Mouse (Mus musculus): Measurements from ENCODE around the gene Ralbp1. TPM values are rescaled to one million over a fixed set of nuclear protein-coding genes. Genes with fewer than 3 reads are reported as not detected.

Ralbp1 gene
- total RNA-seq (2021), result 10 to 100 TPM; 21.6 to 23.8 TPM
- long read RNA-seq, experiment 1, transcript Ralbp1-201 (10 exons, 3,811 nt), result minor isoform, 15 of 39 reads
- long read RNA-seq, experiment 1, transcript Ralbp1-202 (10 exons, 3,799 nt), result major isoform, 16 of 39 reads
- long read RNA-seq, experiment 1, partial matches to known transcripts, result 4 of 39 reads
- long read RNA-seq, experiment 1, other reads (novel, unspliced or antisense), result 4 of 39 reads
- long read RNA-seq, experiment 2, transcript Ralbp1-202 (10 exons, 3,799 nt), result minor isoform, 6 of 38 reads
- long read RNA-seq, experiment 2, transcript Ralbp1-201 (10 exons, 3,811 nt), result major isoform, 25 of 38 reads
- long read RNA-seq, experiment 2, partial matches to known transcripts, result 3 of 38 reads
- long read RNA-seq, experiment 2, other reads (novel, unspliced or antisense), result 4 of 38 reads

DNA sequence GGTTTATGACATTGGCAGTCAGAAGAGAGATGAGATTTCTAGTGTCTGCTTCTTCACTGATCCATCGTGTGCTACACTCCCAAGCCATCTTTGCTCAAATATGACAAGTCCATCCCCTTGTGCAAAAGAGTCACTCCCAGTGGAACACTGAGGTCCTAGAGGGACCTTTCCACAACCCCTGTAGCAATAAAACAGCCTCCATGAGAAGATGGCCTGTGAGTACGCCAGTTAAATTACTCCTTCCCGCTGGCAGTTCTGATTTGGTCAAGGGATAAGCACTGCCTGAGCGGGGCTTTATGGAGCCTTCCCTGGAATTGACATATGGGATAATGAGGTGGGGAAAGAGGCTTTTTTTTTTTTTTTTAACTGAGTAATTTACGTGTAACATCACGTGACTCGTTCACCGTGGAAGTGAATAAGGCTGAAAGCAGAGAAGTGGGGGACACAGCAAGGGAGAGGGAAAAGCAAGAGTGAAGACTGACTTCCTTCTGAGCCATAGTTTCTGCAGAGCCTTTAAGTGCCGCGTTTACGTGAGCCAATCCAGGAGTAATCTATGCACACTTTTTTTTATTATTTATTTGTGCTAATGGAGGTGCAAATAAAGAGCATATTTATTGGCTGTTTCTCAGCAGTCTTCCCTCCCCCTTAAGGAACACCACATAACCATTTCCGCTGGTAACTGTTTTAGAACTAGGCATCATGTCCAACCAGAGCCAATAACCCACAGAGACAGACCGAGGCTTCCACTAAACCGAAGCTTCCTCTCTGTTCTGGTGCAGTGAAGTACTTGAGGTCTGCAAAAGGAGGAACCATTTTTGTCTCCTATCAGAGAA lies at the start of gene Ralbp1:
Ralbp1 (minus strand) TSS at position 102 of the 833 bp plus-strand sequence.
- peak within 1 kb of the TSS; percentile 99 for H3K27ac ChIP-seq
- no peak for DNase-seq
- no peak for TF ChIP-seq CTCF (IDR thresholded peaks at IDR 0.05)
- peak within 1 kb of the TSS; percentile 76 for H3K4me3 ChIP-seq
- intact Hi-C loops (cut with DNase I), result loop anchor here (1.0 kb wide), 1 partner anchor 65 kb away; the partner anchor contains the start of gene Twsg1

DNA sequence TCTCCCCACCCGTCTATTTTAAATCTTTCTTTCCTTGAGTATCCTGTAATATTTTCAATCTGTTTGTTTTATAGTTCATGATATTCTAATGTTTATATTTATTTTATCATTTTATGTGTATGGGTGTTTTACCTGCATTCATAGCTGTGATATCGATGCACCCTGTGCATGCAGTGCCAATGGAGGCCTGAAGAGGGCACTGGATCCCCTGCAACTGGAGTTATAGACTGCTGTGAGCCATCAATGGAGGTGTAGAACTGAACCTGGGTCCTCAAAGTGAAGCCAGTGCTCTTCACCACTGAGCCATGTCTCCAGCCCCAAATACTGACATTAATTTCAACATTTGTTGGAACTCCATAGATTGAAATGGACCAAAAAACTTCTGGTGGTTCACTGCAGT lies 48.1 kb upstream of the Ralbp1 start:
- no peak overlapping the region for H3K27ac ChIP-seq
- intact Hi-C loops (cut with DNase I), result no loop called here
- TF ChIP-seq CTCF (IDR thresholded peaks at IDR 0.05), result peak; percentile 52
- no peak overlapping the region for H3K4me3 ChIP-seq
- no peak for DNase-seq

DNA sequence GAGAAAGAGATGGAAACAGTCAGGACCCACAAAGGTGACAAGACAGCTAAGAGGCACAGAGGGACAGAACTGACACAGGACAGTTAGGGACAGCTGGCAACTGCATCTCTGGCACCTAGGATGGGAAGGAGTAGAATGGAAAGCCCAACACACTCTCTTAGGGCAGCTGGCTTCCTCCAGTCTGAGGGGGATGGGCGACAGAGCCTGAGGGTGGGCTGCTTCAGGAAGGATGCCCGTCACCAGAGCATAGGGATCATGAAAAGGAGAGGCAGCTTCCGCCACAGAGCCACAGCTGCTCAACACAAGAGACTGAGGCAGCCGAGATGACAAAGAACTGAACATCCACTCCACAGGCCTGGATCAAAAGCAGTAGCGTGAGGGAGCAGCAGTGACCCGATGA lies 45.9 kb upstream of the Ralbp1 start:
- no peak for TF ChIP-seq CTCF (IDR thresholded peaks at IDR 0.05)
- H3K27ac ChIP-seq, result peak overlapping the region; percentile 74
- H3K4me3 ChIP-seq, result no peak overlapping the region
- no peak for DNase-seq
- intact Hi-C loops (cut with DNase I), result no loop called here

DNA sequence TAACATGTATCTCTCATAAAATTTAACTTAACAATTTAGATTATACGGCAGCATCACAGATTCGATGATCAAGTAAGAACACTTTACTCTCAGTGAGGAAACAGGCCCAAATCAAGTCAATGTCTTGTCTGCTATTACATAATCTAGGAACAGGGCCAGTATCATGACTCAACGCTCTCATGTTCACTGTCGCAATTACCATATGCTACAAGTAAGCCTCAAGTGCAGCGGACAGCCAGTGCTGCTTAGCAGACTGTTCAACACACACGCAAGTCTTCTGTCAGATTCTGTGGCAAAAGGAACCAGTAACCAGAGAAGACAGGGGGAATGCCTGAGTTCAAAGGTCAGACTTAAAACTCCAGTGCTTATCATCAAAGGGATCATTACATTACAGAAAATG lies 45.4 kb upstream of the Ralbp1 start:
- Histone ChIP-seq H3K27ac (peak overlapping the region; percentile 74), H3K4me3 (no peak overlapping the region)
- intact Hi-C loops (cut with DNase I), result no loop called here
- DNase-seq, result peak; percentile 54
- no peak for TF ChIP-seq CTCF (IDR thresholded peaks at IDR 0.05)

DNA sequence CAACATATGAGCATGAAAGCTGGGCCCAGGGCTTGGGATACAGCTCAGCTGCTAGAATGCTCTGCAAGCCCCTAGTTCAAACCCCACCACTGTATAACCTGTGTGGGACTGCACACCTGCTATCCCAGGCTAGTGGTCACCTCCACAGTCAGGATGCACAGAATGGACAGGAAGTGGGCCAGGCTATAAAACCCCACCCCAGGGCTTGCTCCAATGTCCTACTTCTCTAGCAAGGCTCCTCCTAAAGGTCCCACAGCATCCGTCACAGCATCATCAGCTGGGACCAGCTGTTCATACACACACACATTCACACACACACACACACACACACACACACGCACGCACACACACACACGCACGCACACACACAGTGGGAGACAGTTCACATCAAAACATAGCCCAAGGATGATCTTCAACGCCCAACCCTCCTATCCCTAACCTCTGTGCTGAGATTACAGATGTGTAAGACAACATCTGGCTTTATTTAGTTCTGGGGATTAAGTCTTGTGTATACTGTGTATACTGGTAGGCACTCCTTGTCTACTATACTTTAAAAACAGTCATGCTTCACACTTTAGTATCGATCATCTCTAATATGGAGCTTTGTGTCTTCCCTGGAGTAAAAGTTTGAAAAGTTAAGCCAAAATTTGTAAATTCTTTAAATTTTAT lies 44.7 kb upstream of the Ralbp1 start:
- Histone ChIP-seq H3K27ac (peak overlapping the region; percentile 28; the same call in 1 of the 2 replicates), H3K4me3 (no peak overlapping the region)
- no peak for TF ChIP-seq CTCF (IDR thresholded peaks at IDR 0.05)
- no peak for DNase-seq
- intact Hi-C loops (cut with DNase I), result no loop called here

DNA sequence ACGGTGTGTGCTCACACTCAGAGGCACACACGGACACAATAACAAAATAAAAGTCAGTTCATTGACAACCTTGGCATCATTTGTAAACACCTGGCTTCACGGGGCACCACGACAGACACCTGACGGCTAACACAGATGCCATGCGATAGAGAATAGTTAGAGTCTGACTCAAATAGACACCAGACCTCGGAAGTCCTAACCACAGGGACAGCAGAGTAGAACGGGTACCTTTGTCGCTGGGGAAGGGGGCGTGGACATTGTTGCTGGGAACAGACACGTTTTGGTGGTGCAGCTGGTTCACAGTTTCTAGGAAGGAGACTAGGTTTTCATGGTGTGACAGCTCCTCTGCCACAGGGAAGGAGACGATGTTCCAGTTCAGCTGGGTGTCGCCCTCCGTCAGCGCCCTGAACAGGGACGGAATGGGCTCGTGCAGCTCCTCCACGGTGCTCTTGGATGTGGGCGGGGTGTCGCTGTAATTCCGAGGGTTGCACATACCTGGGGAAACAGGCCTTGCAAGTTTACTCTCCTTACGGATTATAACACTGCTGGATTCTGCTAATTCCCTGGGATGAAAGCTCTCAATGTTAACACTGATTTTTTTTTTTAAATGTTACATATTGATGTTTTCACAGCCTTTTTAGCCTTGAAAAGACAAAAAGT lies 43.9 kb upstream of the Ralbp1 start:
- Histone ChIP-seq H3K27ac (no peak overlapping the region), H3K4me3 (no peak overlapping the region)
- DNase-seq, result no peak
- TF ChIP-seq CTCF (IDR thresholded peaks at IDR 0.05), result no peak
- intact Hi-C loops (cut with DNase I), result no loop called here

DNA sequence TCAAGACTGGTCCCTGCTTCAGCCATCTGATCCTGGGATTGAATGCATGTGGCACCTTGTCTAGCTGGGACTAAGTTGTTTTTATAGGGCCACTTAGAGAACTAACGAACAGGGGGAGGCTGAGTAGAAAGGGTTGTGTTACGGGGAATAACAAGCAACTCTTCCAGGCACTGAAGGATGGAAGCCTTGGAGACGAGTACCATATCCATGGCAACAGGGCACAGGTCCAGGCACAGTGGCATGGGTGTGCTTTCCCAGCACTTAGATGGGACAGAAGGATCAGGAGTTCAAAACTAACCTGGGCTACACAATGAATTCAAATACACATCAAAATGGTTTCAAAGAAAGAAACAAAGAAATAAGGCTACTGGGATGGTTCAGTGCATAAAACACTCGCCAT lies 41.5 kb upstream of the Ralbp1 start:
- no peak for TF ChIP-seq CTCF (IDR thresholded peaks at IDR 0.05)
- intact Hi-C loops (cut with DNase I), result no loop called here
- H3K4me3 ChIP-seq, result no peak overlapping the region
- H3K27ac ChIP-seq, result no peak overlapping the region
- no peak for DNase-seq

DNA sequence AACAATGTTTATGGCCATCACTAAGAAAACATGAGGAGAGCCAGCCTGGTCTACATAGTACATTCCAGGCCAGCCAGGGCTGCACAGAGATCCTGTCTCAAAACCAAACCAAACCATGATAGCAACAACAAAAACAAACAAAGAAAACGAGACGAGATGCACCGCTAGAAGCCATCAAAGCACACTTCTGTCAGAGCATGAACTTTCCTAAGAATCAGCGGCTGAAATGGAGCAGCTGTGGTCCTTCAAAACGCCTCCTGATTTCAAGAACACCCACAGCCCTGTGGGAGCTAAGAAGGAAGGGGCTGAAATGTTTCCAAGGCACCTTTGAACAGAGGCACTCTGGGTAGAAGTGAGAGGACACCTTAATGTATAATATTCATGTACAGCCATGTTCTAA lies 38.6 kb upstream of the Ralbp1 start:
- no peak overlapping the region for H3K4me3 ChIP-seq
- H3K27ac ChIP-seq, result no peak overlapping the region
- DNase-seq, result no peak
- intact Hi-C loops (cut with DNase I), result no loop called here
- no peak for TF ChIP-seq CTCF (IDR thresholded peaks at IDR 0.05)

DNA sequence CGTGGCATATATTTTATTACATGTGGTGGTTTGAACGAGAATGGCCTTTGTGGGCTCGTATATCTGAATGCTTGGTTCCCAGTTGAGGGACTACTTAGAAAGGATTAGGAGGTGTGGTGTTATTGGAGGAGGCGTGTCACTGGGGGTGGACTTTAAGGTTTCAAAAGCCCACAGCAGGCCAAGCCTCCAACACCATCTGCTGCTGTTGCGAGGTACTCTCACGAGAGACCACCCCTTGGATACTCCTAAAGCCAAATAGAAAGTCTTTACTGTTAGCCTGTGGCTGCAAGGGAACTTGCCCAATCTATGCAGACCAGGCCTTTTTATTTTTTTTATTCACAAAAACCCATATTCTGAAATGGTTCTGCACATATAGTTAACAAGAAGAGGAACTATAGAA lies 36.4 kb upstream of the Ralbp1 start:
- Histone ChIP-seq H3K27ac (no peak overlapping the region), H3K4me3 (no peak overlapping the region)
- no peak for DNase-seq
- intact Hi-C loops (cut with DNase I), result no loop called here
- no peak for TF ChIP-seq CTCF (IDR thresholded peaks at IDR 0.05)

DNA sequence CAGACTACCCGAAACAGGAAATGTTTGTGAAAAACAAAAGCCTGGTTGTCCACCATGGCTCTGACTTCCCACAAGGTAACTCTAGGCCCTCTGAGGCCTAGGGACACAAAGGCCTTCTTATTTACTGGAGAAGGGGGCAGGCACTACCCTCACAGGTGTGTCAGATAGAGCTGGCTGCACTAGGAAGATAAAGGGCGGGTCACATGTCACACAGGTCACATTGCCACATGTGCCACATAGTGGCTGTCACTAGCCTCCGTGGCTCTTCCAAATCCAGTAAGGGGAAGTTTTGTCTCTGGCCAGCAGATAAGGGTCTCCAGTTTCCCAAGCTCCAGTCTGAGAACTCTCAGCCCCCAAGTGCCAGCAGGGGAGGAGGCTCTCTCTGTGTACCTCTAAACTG lies 33.6 kb upstream of the Ralbp1 start:
- H3K27ac ChIP-seq, result no peak overlapping the region
- intact Hi-C loops (cut with DNase I), result no loop called here
- no peak overlapping the region for H3K4me3 ChIP-seq
- no peak for TF ChIP-seq CTCF (IDR thresholded peaks at IDR 0.05)
- no peak for DNase-seq

DNA sequence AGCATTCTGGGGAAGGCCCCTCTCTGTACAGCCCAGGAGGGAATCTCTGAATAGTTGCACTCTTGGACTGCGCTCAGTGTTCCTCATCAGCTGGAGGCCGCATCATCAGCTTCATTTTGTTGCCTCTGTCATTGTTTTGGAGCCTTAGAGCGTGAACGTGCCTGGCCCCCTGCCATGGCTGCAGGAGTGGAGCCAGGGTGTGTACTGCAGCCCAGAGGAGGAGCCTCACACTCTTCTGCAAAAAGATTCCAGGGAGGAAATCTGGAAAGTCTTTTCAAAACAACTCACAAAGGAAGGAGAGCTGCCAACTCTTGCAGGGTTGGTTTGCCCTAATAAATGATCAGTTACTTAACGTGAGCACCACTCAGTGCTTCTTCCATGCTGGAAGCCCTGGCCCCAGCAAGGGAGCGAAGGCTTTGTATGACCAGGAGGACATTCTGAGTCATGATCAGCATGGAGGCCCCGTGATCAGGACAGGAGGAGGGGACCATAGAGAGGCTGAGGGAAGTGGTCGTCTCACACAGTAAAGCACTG lies 30.6 kb upstream of the Ralbp1 start:
- peak; percentile 93 for DNase-seq
- H3K4me3 ChIP-seq, result peak overlapping the region; percentile 52
- intact Hi-C loops (cut with DNase I), result no loop called here

DNA sequence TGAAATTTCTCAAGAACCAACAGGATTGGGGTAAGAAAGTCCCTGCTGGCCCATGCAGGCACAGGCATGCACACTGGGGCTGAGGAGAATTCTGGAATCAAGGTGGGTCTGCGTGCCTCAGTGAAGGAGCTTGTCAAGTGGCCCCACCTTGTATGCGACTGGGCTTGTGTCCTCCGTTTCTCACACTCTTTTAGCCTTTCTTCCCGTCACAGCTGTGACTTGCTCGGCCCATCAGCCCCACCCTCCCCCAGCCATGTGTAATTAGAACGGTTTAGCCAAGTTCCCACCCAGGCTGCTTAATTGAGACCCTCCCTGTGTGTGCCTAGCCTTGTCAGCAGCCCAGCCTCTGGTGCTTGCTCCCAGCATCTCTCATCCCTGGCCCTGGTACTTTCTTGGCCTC lies 28.5 kb upstream of the Ralbp1 start:
- TF ChIP-seq CTCF (IDR thresholded peaks at IDR 0.05), result no peak
- Histone ChIP-seq H3K4me3 (no peak overlapping the region), H3K27ac (no peak overlapping the region)
- no peak for DNase-seq
- intact Hi-C loops (cut with DNase I), result no loop called here

More for the DNA sequence above, 30.6 kb upstream of the Ralbp1 start:
- H3K27ac ChIP-seq, result peak overlapping the region; percentile 85
- TF ChIP-seq CTCF (IDR thresholded peaks at IDR 0.05), result no peak
